Mouse (Mus musculus) CH12.LX (cell line): ENCODE measurements around the gene Slc20a1.

Source experiments
- CTCF ChIP-seq, 2 experiments: IDR thresholded peaks in 1 of 2; conservative IDR thresholded peaks in 1 of 2; 2 replicates each; pipeline ENCODE4 v1.5.1; 2011 to 2012; ENCODE audit warnings: low read depth in 2 of 2, low read length in 2 of 2, improper control_type of control experiment in 1 of 2, inconsistent platforms in 1 of 2, mild to moderate bottlenecking in 1 of 2, moderate library complexity in 1 of 2
- POLR2A ChIP-seq: IDR thresholded peaks from 2 replicates; pipeline ENCODE4 v1.6.1; 2011; ENCODE audit warnings: low read depth, mild to moderate bottlenecking, improper control_type of control experiment, low read length
- TBP ChIP-seq: conservative IDR thresholded peaks from 2 replicates; pipeline ENCODE4 v1.6.1; 2011; ENCODE audit warnings: low read depth, low read length, improper control_type of control experiment
- ZC3H11A ChIP-seq: IDR thresholded peaks from 2 replicates; pipeline ENCODE4 v1.6.1; 2012; ENCODE audit warnings: low read depth, mild to moderate bottlenecking, inconsistent platforms, low read length, improper control_type of control experiment

DNA sequence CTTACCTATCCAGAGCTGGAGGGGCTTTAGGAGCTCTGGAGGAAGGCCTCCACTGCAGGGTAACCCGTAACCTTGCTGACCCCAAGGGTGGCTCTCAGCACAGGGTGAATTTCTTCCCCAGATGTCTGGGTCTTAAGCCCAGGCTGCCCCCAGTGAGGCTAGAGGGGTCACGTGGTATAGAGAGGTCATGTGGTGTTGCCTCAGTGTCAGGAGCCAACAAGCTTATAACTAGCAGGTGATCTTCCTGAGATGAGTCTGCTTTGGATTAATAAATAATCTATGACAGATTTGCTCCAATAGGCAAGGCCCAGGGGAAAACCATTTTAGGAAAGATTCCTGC, 55.0 kb downstream of the Slc20a1 start:
- TF ChIP-seq POLR2A (no peak), CTCF (conservative IDR thresholded peaks at IDR 0.05 in 1 of 2, IDR thresholded peaks at IDR 0.05 in 1 of 2; ENCODE audit: low read depth in 2 of 2, low read length in 2 of 2) (no peak), ZC3H11A (no peak), TBP (no peak)
